In the genomic region with DNA sequence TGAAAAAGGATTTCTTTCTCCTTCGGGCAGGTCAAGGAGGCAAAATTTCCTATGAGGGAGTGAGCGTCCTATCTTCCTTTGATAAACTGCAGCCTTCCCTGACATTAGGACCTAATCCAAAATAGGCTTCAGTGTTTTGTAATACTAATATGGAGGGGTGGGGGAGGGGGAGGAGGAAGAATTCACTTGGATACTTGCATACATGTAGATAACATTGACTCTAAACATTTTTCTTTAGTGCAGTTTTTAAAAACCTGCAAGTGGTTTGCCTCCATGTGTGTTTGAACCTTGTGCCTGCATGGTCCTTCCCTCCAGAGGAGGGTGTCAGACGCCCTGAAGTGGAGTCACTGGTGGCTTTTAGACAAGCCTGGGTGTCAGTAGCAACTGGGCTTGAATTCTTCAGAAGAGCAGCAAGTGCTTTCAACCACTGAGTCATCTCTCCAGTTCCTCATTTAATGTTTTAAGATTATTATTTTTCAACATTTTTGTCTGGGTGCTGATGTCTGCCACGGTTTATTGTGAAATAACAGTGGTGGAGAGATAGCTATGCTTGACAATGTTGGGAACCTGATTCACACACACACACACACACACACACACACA, we compare ENCODE assay signal across 33 mouse cellular contexts. TPM values are rescaled to one million over a fixed set of nuclear protein-coding genes. Genes with fewer than 3 reads are reported as not detected.
DNase-seq lines count a peak whose midpoint lies in the region; ATAC-seq and TF ChIP-seq lines count a peak whose summit lies in the region.
"Had no signal": no experiment of that assay in that cellular context is flagged by ENCODE, and none has a peak within 500 bp of the region (broad histone marks: within the 10 kb centered on the region; RNA-seq: fewer than 3 reads in every experiment).

No protein-coding gene starts in this region.

- no peaks in the 10 kb centered on the region for H3K27me3 ChIP-seq in liver, adult 2 months (ENCODE audit: control insufficient read depth, insufficient read depth, low read length)
- no peaks in the 10 kb centered on the region for H3K27me3 ChIP-seq in midbrain, embryonic 11.5 days (ENCODE audit: control insufficient read depth, insufficient read depth, low read length)
- H3K27me3 ChIP-seq in midbrain, embryonic 15.5 days (replicated peaks) = no peaks in the 10 kb centered on the region
- H3K27me3 ChIP-seq in stomach, postnatal 0 days (ENCODE audit: control insufficient read depth, insufficient read depth, low read length) = no peaks in the 10 kb centered on the region
- H3K27me3 ChIP-seq: CH12.LX; embryonic facial prominence, embryonic 15.5 days; kidney, embryonic 15.5 days; limb, embryonic 13.5 days; neural tube, embryonic 13.5 days; Patski had no signal

- TF ChIP-seq POLR2A in liver, adult 2 months (IDR thresholded peaks at IDR 0.05; ENCODE audit: extremely low read depth, insufficient read depth, low read length) = no peak
- TF ChIP-seq POLR2A in brain, embryonic 14.5 days (IDR thresholded peaks at IDR 0.05; ENCODE audit: borderline replicate concordance, extremely low read depth, insufficient read depth, insufficient read length, poor library complexity, severe bottlenecking) = no peak

- peak; percentile 40; the same call in 1 of the 2 replicates for ATAC-seq in midbrain, embryonic 11.5 days (ENCODE audit: low FRiP score)
- ATAC-seq in midbrain, embryonic 15.5 days (replicated peaks) = no peak
- peak; percentile 83 for ATAC-seq in megakaryocyte progenitor cell, adult 5-6 weeks (replicated peaks; ENCODE audit: poor library complexity)
- ATAC-seq in stomach, postnatal 0 days (ENCODE audit: low FRiP score, low TSS enrichment) = no peak
- ATAC-seq: forebrain, embryonic 14.5 days; intestine, postnatal 0 days; midbrain, embryonic 16.5 days; Patski had no signal

- peak; percentile 57 for DNase-seq in liver, adult 2 months (ENCODE audit: extremely low read depth, low read depth, low spot score)
- no peak for DNase-seq in liver
- DNase-seq in midbrain, embryonic 11.5 days (ENCODE audit: low spot score, missing footprints) = peak; percentile 80
- peak; percentile 33 for DNase-seq in brain, embryonic 14.5 days (ENCODE audit: low read depth)
- DNase-seq in left cerebral cortex, adult 11 months (ENCODE audit: low spot score) = no peak
- no peak for DNase-seq in stomach, postnatal 0 days (ENCODE audit: low spot score)
- DNase-seq: B cell, adult 2 months; cerebellum, adult 2 months; gastrocnemius, adult 2 months; kidney, postnatal 36 days; layer of hippocampus, postnatal 36 days; lung, adult 2 months; right cerebral cortex, postnatal 25 days; thymus, adult 18-20 months; thymus, postnatal 4 days had no signal

- no peaks in the 10 kb centered on the region for H3K79me2 ChIP-seq in liver, adult 2 months (ENCODE audit: control insufficient read depth, insufficient read depth, low read length)

- no peaks in the 10 kb centered on the region for H3K36me3 ChIP-seq in liver, adult 2 months (ENCODE audit: control insufficient read depth, insufficient read depth, low read length)
- no peaks in the 10 kb centered on the region for H3K36me3 ChIP-seq in midbrain, embryonic 11.5 days (ENCODE audit: control insufficient read depth, insufficient read depth, low read length)
- no peaks in the 10 kb centered on the region for H3K36me3 ChIP-seq in midbrain, embryonic 15.5 days (replicated peaks)
- H3K36me3 ChIP-seq in stomach, postnatal 0 days (ENCODE audit: control insufficient read depth, insufficient read depth, low read length) = no peaks in the 10 kb centered on the region
- H3K36me3 ChIP-seq: embryonic facial prominence, embryonic 15.5 days; G1E; heart, embryonic 10.5 days; kidney, embryonic 15.5 days; limb, embryonic 13.5 days; neural tube, embryonic 13.5 days had no signal

- no peaks in the 10 kb centered on the region for H3K9me3 ChIP-seq in midbrain, embryonic 11.5 days (ENCODE audit: control insufficient read depth, low read length)
- H3K9me3 ChIP-seq in midbrain, embryonic 15.5 days = no peaks in the 10 kb centered on the region
- H3K9me3 ChIP-seq in stomach, postnatal 0 days (ENCODE audit: control insufficient read depth, low read length) = no peaks in the 10 kb centered on the region
- H3K9me3 ChIP-seq: embryonic facial prominence, embryonic 15.5 days; heart, embryonic 10.5 days; kidney, embryonic 15.5 days; limb, embryonic 13.5 days; neural tube, embryonic 13.5 days had no signal

- peak overlapping the region; percentile 99 for H3K27ac ChIP-seq in liver, adult 2 months (replicated peaks; ENCODE audit: insufficient read depth, low read depth, low read length)
- H3K27ac ChIP-seq in midbrain, embryonic 11.5 days (ENCODE audit: low read depth, low read length) = no peak overlapping the region
- no peak overlapping the region for H3K27ac ChIP-seq in midbrain, embryonic 15.5 days
- H3K27ac ChIP-seq in stomach, postnatal 0 days (replicated peaks) = no peak overlapping the region
- H3K27ac ChIP-seq: embryonic facial prominence, embryonic 15.5 days; gastrocnemius, adult 2 months; heart, embryonic 10.5 days; kidney, embryonic 15.5 days; limb, embryonic 13.5 days; neural tube, embryonic 13.5 days had no signal

- H3K4me1 ChIP-seq in liver, adult 2 months (ENCODE audit: control insufficient read depth, insufficient read depth, low read length) = peaks cover 32% of the 10 kb centered on the region
- H3K4me1 ChIP-seq in midbrain, embryonic 11.5 days (ENCODE audit: control insufficient read depth, insufficient read depth, low read length) = peaks cover 2% of the 10 kb centered on the region; the same call in 1 of the 2 replicates
- H3K4me1 ChIP-seq in midbrain, embryonic 15.5 days = no peaks in the 10 kb centered on the region
- H3K4me1 ChIP-seq in stomach, postnatal 0 days (replicated peaks; ENCODE audit: control insufficient read depth, insufficient read depth) = no peaks in the 10 kb centered on the region
- H3K4me1 ChIP-seq: embryonic facial prominence, embryonic 15.5 days; heart, embryonic 10.5 days; neural tube, embryonic 13.5 days had no signal

- no peak overlapping the region for H3K4me2 ChIP-seq in midbrain, embryonic 11.5 days
- no peak overlapping the region for H3K4me2 ChIP-seq in midbrain, embryonic 15.5 days
- no peak overlapping the region for H3K4me2 ChIP-seq in stomach, postnatal 0 days (replicated peaks; ENCODE audit: low read depth)
- H3K4me2 ChIP-seq: embryonic facial prominence, embryonic 15.5 days; kidney, embryonic 15.5 days; limb, embryonic 13.5 days; neural tube, embryonic 13.5 days had no signal

- no peak overlapping the region for H3K9ac ChIP-seq in liver, adult 2 months (ENCODE audit: low read depth, low read length)
- no peak overlapping the region for H3K9ac ChIP-seq in midbrain, embryonic 11.5 days (ENCODE audit: low read length)
- H3K9ac ChIP-seq in midbrain, embryonic 15.5 days = no peak overlapping the region
- no peak overlapping the region for H3K9ac ChIP-seq in stomach, postnatal 0 days (ENCODE audit: low read length)
- H3K9ac ChIP-seq: embryonic facial prominence, embryonic 15.5 days; kidney, embryonic 15.5 days; limb, embryonic 13.5 days; neural tube, embryonic 13.5 days had no signal

- TF ChIP-seq CTCF in liver, adult 2 months (IDR thresholded peaks at IDR 0.05; ENCODE audit: low read depth, low read length) = no peak
- no peak for TF ChIP-seq CTCF in brain, embryonic 14.5 days (IDR thresholded peaks at IDR 0.05; ENCODE audit: borderline replicate concordance, extremely low read depth, insufficient read depth, insufficient read length)
- TF ChIP-seq CTCF in stomach, postnatal 0 days (IDR thresholded peaks at IDR 0.05; ENCODE audit: low read depth) = no peak

- no peak for TF ChIP-seq EP300 in stomach, postnatal 0 days (optimal IDR thresholded peaks at IDR 0.05)

- 28% methylated on average over 4 of the region's 4 CpGs for WGBS in liver, adult 2 months
- 43% methylated on average over 4 of the region's 4 CpGs for WGBS in midbrain, embryonic 11.5 days
- 41% methylated on average over 4 of the region's 4 CpGs for WGBS in midbrain, embryonic 15.5 days
- 64% methylated on average over 4 of the region's 4 CpGs for WGBS in stomach, postnatal 0 days

- H3K4me3 ChIP-seq in liver, adult 2 months (ENCODE audit: insufficient read depth, low read depth, low read length) = no peak overlapping the region
- no peak overlapping the region for H3K4me3 ChIP-seq in midbrain, embryonic 11.5 days (ENCODE audit: low read depth, low read length)
- no peak overlapping the region for H3K4me3 ChIP-seq in midbrain, embryonic 15.5 days
- H3K4me3 ChIP-seq in stomach, postnatal 0 days (ENCODE audit: low read depth, low read length) = no peak overlapping the region
- H3K4me3 ChIP-seq: embryonic facial prominence, embryonic 15.5 days; gastrocnemius, adult 2 months; heart, embryonic 10.5 days; kidney, embryonic 15.5 days; limb, embryonic 13.5 days; myocyte; neural tube, embryonic 13.5 days had no signal

RNA-seq across cellular contexts. Expression of a gene that starts 8.1 kb away (rescaled TPM):
- total RNA-seq in liver, adult 2 months (2014; rRNA removed) = 0.27 and 1.0 TPM in 2 replicates
- polyA plus RNA-seq in liver, adult 2 months (2012; rRNA removed) = 1.1 and 1.5 TPM in 2 replicates
- not detected in 2 replicates for polyA plus RNA-seq in midbrain, embryonic 11.5 days (2014; fragmentation: Nextera tagmentation; extraction: Ambion mirVana)
- polyA plus RNA-seq in midbrain, embryonic 15.5 days (2015; fragmentation: Nextera tagmentation; extraction: Ambion mirVana) = 0.14 TPM in 1 of 2 replicates, not detected in the other
- polyA plus RNA-seq in brain, embryonic 14.5 days (2012; rRNA removed) = not detected in 2 replicates
- total RNA-seq in megakaryocyte progenitor cell, adult 5-6 weeks (2015) = not detected in 2 replicates
- not detected in 2 replicates for total RNA-seq in megakaryocyte progenitor cell, adult 5-6 weeks (2017)
- not detected in 2 replicates for polyA plus RNA-seq in stomach, postnatal 0 days (2015; fragmentation: Nextera tagmentation; extraction: Ambion mirVana)
- total RNA-seq: CH12.LX; gastrocnemius, postnatal 4 days; hematopoietic stem cell, adult 5-6 weeks; layer of hippocampus, adult 8-10 months; layer of hippocampus, postnatal 36 days had no signal
- polyA plus RNA-seq: cerebellum, adult 2 months; forebrain, embryonic 14.5 days; G1E; heart, embryonic 10.5 days; kidney, embryonic 15.5 days; limb, embryonic 13.5 days; myocyte; Patski; spleen, adult 2 months had no signal

Comparison
In these comparisons a context has a peak if more than half of its experiments do, and no peak if none do; other contexts are left out.
1. DNase-seq: peak in liver, adult 2 months (single experiment), midbrain, embryonic 11.5 days (single experiment) and brain, embryonic 14.5 days (single experiment); none in liver (single experiment), left cerebral cortex, adult 11 months (single experiment) and stomach, postnatal 0 days (single experiment).
2. ATAC-seq: peak in midbrain, embryonic 11.5 days (single experiment) and megakaryocyte progenitor cell, adult 5-6 weeks (single experiment); none in midbrain, embryonic 15.5 days (single experiment) and stomach, postnatal 0 days (single experiment).